Mouse (Mus musculus): ENCODE measurements around the gene Gm49321. TPM values are rescaled to one million over a fixed set of nuclear protein-coding genes. Genes with fewer than 3 reads are reported as not detected.

Gene Gm49321
- total and polyA plus RNA-seq, 2 experiments = not detected

GRCm38 (mm10) chr12:73930266-73930665, 7.2 kb upstream of the Gm49321 start:
- Histone ChIP-seq H3K36me3 (ENCODE audit: control insufficient read depth, insufficient read depth, low read length) (peaks cover 50% of the 10 kb centered on the region), H3K9ac (ENCODE audit: low read depth, low read length) (no peak overlapping the region), H3K4me3 (ENCODE audit: insufficient read depth, low read depth, low read length) (no peak overlapping the region), H3K4me1 (ENCODE audit: control insufficient read depth, insufficient read depth, low read length) (peaks cover 5% of the 10 kb centered on the region; the same call in 1 of the 2 replicates), H3K27ac (replicated peaks; ENCODE audit: insufficient read depth, low read depth, low read length) (peak overlapping the region; percentile 48), H3K27me3 (ENCODE audit: control insufficient read depth, insufficient read depth, low read length) (no peaks in the 10 kb centered on the region), H3K79me2 (ENCODE audit: control insufficient read depth, insufficient read depth, low read length) (no peaks in the 10 kb centered on the region)
- TF ChIP-seq POLR2A (IDR thresholded peaks at IDR 0.05; ENCODE audit: extremely low read depth, insufficient read depth, low read length) (no peak), CTCF (IDR thresholded peaks at IDR 0.05; ENCODE audit: low read depth, low read length) (no peak)
- DNase-seq (ENCODE audit: extremely low read depth, low read depth, low spot score) = peak; percentile 84
- 60% methylated on average over 3 of the region's 3 CpGs for WGBS

GRCm38 (mm10) chr12:73931274-73931673, 6.2 kb upstream of the Gm49321 start:
- peaks cover 55% of the 10 kb centered on the region for H3K36me3 ChIP-seq (ENCODE audit: control insufficient read depth, insufficient read depth, low read length)
- no peak overlapping the region for H3K27ac ChIP-seq (replicated peaks; ENCODE audit: insufficient read depth, low read depth, low read length)
- peak; percentile 27; the same call in 1 of the 2 replicates for TF ChIP-seq CTCF (IDR thresholded peaks at IDR 0.05; ENCODE audit: low read depth, low read length)
- TF ChIP-seq POLR2A (IDR thresholded peaks at IDR 0.05; ENCODE audit: extremely low read depth, insufficient read depth, low read length) = no peak
- no peak overlapping the region for H3K9ac ChIP-seq (ENCODE audit: low read depth, low read length)
- H3K79me2 ChIP-seq (ENCODE audit: control insufficient read depth, insufficient read depth, low read length) = no peaks in the 10 kb centered on the region
- DNase-seq (ENCODE audit: extremely low read depth, low read depth, low spot score) = peak; percentile 34
- H3K4me3 ChIP-seq (ENCODE audit: insufficient read depth, low read depth, low read length) = no peak overlapping the region
- H3K4me1 ChIP-seq (ENCODE audit: control insufficient read depth, insufficient read depth, low read length) = peaks cover 5% of the 10 kb centered on the region; the same call in 1 of the 2 replicates
- no peaks in the 10 kb centered on the region for H3K27me3 ChIP-seq (ENCODE audit: control insufficient read depth, insufficient read depth, low read length)
- 48% methylated on average over 5 of the region's 5 CpGs for WGBS

- TF ChIP-seq CTCF (IDR thresholded peaks at IDR 0.05; ENCODE audit: low read depth, low read length) (no peak), POLR2A (IDR thresholded peaks at IDR 0.05; ENCODE audit: extremely low read depth, insufficient read depth, low read length) (no peak)
- no peak overlapping the region for H3K27ac ChIP-seq (replicated peaks; ENCODE audit: insufficient read depth, low read depth, low read length)
- no peak for DNase-seq (ENCODE audit: extremely low read depth, low read depth, low spot score)
- H3K79me2 ChIP-seq (ENCODE audit: control insufficient read depth, insufficient read depth, low read length) = no peaks in the 10 kb centered on the region; the same call in 1 of the 2 replicates
- H3K9ac ChIP-seq (ENCODE audit: low read depth, low read length) = no peak overlapping the region
- H3K4me1 ChIP-seq (ENCODE audit: control insufficient read depth, insufficient read depth, low read length) = peaks cover 5% of the 10 kb centered on the region; the same call in 1 of the 2 replicates
- no peak overlapping the region for H3K4me3 ChIP-seq (ENCODE audit: insufficient read depth, low read depth, low read length)
- H3K27me3 ChIP-seq (ENCODE audit: control insufficient read depth, insufficient read depth, low read length) = no peaks in the 10 kb centered on the region
- 62% methylated on average over 2 of the region's 2 CpGs for WGBS
- H3K36me3 ChIP-seq (ENCODE audit: control insufficient read depth, insufficient read depth, low read length) = peaks cover 59% of the 10 kb centered on the region
Observed at GRCm38 (mm10) chr12:73934528-73934927, 2.9 kb upstream of the Gm49321 start.

- Histone ChIP-seq H3K36me3 (ENCODE audit: control insufficient read depth, insufficient read depth, low read length) (peaks cover 69% of the 10 kb centered on the region), H3K4me3 (ENCODE audit: insufficient read depth, low read depth, low read length) (no peak overlapping the region), H3K9ac (ENCODE audit: low read depth, low read length) (no peak overlapping the region), H3K27ac (replicated peaks; ENCODE audit: insufficient read depth, low read depth, low read length) (no peak overlapping the region), H3K4me1 (ENCODE audit: control insufficient read depth, insufficient read depth, low read length) (peaks cover 2% of the 10 kb centered on the region), H3K79me2 (ENCODE audit: control insufficient read depth, insufficient read depth, low read length) (no peaks in the 10 kb centered on the region; the same call in 1 of the 2 replicates), H3K27me3 (ENCODE audit: control insufficient read depth, insufficient read depth, low read length) (no peaks in the 10 kb centered on the region)
- TF ChIP-seq POLR2A (IDR thresholded peaks at IDR 0.05; ENCODE audit: extremely low read depth, insufficient read depth, low read length) (no peak), CTCF (IDR thresholded peaks at IDR 0.05; ENCODE audit: low read depth, low read length) (no peak)
- no peak for DNase-seq (ENCODE audit: extremely low read depth, low read depth, low spot score)
- WGBS = 84% methylated on average over 6 of the region's 6 CpGs
Observed at GRCm38 (mm10) chr12:73939542-73939941, 2.1 kb downstream of the Gm49321 start.

GRCm38 (mm10) chr12:73948415-73948814, 11.0 kb downstream of the Gm49321 start:
- Histone ChIP-seq H3K27ac (replicated peaks; ENCODE audit: insufficient read depth, low read depth, low read length) (no peak overlapping the region), H3K27me3 (ENCODE audit: control insufficient read depth, insufficient read depth, low read length) (no peaks in the 10 kb centered on the region), H3K4me3 (ENCODE audit: insufficient read depth, low read depth, low read length) (no peak overlapping the region), H3K9ac (ENCODE audit: low read depth, low read length) (no peak overlapping the region), H3K4me1 (ENCODE audit: control insufficient read depth, insufficient read depth, low read length) (peaks cover 4% of the 10 kb centered on the region; the same call in 1 of the 2 replicates), H3K79me2 (ENCODE audit: control insufficient read depth, insufficient read depth, low read length) (no peaks in the 10 kb centered on the region), H3K36me3 (ENCODE audit: control insufficient read depth, insufficient read depth, low read length) (peaks cover 23% of the 10 kb centered on the region)
- 96% methylated on average over 4 of the region's 4 CpGs for WGBS
- TF ChIP-seq POLR2A (IDR thresholded peaks at IDR 0.05; ENCODE audit: extremely low read depth, insufficient read depth, low read length) = no peak
- TF ChIP-seq CTCF (IDR thresholded peaks at IDR 0.05; ENCODE audit: low read depth, low read length) = no peak
- no peak for DNase-seq (ENCODE audit: extremely low read depth, low read depth, low spot score)

- Histone ChIP-seq H3K27me3 (ENCODE audit: control insufficient read depth, insufficient read depth, low read length) (no peaks in the 10 kb centered on the region), H3K4me3 (ENCODE audit: insufficient read depth, low read depth, low read length) (peak overlapping the region; percentile 15; the same call in 1 of the 2 replicates), H3K9ac (ENCODE audit: low read depth, low read length) (peak overlapping the region; percentile 38; the same call in 1 of the 2 replicates), H3K36me3 (ENCODE audit: control insufficient read depth, insufficient read depth, low read length) (peaks cover 16% of the 10 kb centered on the region), H3K27ac (replicated peaks; ENCODE audit: insufficient read depth, low read depth, low read length) (no peak overlapping the region), H3K4me1 (ENCODE audit: control insufficient read depth, insufficient read depth, low read length) (peaks cover 4% of the 10 kb centered on the region; the same call in 1 of the 2 replicates), H3K79me2 (ENCODE audit: control insufficient read depth, insufficient read depth, low read length) (no peaks in the 10 kb centered on the region)
- peak; percentile 26 for DNase-seq (ENCODE audit: extremely low read depth, low read depth, low spot score)
- TF ChIP-seq POLR2A (IDR thresholded peaks at IDR 0.05; ENCODE audit: extremely low read depth, insufficient read depth, low read length) (no peak), CTCF (IDR thresholded peaks at IDR 0.05; ENCODE audit: low read depth, low read length) (no peak)
- 11% methylated on average over 46 of the region's 46 CpGs for WGBS
Observed at GRCm38 (mm10) chr12:73949318-73950058, 12.0 kb downstream of the Gm49321 start.
